Mouse (Mus musculus) MEL (cell line): ENCODE data around the gene Sytl3.
"Not testable (repeated sequence)": the region's sequence is repeated elsewhere in the genome, so short reads cannot be mapped to it uniquely, and the experiment has no call there.

Experiments
- CTCF ChIP-seq, 3 experiments: IDR thresholded peaks in 2 of 3; conservative IDR thresholded peaks in 1 of 3; 2 replicates each; pipeline ENCODE4 v1.5.1; 2011 to 2012; ENCODE audit warnings: low read length in 3 of 3, low read depth in 2 of 3, mild to moderate bottlenecking in 2 of 3, improper control_type of control experiment in 1 of 3, inconsistent platforms in 1 of 3, mixed read lengths in 1 of 3, moderate library complexity in 1 of 3; ENCODE audit not compliant: control insufficient read depth in 1 of 3, insufficient read depth in 1 of 3, poor library complexity in 1 of 3, severe bottlenecking in 1 of 3
- EP300 ChIP-seq, 2 experiments: IDR thresholded peaks; 2 replicates each; pipeline ENCODE4 v1.6.1; 2011; ENCODE audit warnings: improper control_type of control experiment in 2 of 2, low read length in 2 of 2, low read depth in 1 of 2, mild to moderate bottlenecking in 1 of 2
- GATA1 ChIP-seq: IDR thresholded peaks from 2 replicates; pipeline ENCODE4 v1.6.1; 2011; ENCODE audit warnings: low read depth, low read length, improper control_type of control experiment
- KAT2A ChIP-seq: conservative IDR thresholded peaks from 2 replicates; pipeline ENCODE4 v1.6.1; 2012; ENCODE audit warnings: low read depth, low read length, improper control_type of control experiment, inconsistent platforms
- MAZ ChIP-seq: IDR thresholded peaks from 2 replicates; pipeline ENCODE4 v1.6.1; 2012; ENCODE audit warnings: low read depth, mild to moderate bottlenecking, inconsistent platforms, low read length, improper control_type of control experiment
- MYC ChIP-seq: IDR thresholded peaks from 2 replicates; pipeline ENCODE4 v1.6.1; 2011; ENCODE audit warnings: low read depth, mild to moderate bottlenecking, low read length, improper control_type of control experiment, moderate library complexity
- POLR2A ChIP-seq, 2 experiments: IDR thresholded peaks; 2 replicates each; pipeline ENCODE4 v1.6.1; 2011 to 2012; ENCODE audit warnings: low read length in 2 of 2, mild to moderate bottlenecking in 2 of 2, control low read depth in 1 of 2, improper control_type of control experiment in 1 of 2, low read depth in 1 of 2, moderate library complexity in 1 of 2; ENCODE audit not compliant: control insufficient read depth in 1 of 2, insufficient read depth in 1 of 2, poor library complexity in 1 of 2
- POLR2AphosphoS2 ChIP-seq: IDR thresholded peaks from 2 replicates; pipeline ENCODE4 v1.6.1; 2011; ENCODE audit warnings: low read length, improper control_type of control experiment
- ZC3H11A ChIP-seq: IDR thresholded peaks from 2 replicates; pipeline ENCODE4 v1.6.1; 2012; ENCODE audit warnings: low read depth, mild to moderate bottlenecking, inconsistent platforms, low read length, improper control_type of control experiment

DNA sequence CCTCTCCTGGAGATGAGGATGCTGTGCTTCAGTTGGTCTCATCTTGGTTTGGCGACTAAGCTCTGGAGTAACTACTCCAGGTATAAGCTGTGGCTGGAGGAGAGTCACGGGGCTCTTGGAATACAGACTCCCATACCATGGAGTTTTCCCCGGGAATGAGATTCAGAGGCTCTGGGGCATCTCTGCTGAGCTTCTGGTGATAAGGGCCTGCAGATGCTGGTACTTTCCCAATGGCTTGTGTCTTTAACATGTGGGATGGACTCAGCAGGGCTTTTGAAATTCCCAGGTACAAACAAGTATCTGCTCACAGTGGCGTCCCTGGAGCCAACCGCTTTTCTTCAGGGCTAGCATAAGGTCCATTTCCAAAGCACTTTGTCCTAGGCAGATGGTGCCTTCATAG, 48.5 kb downstream of the Sytl3 start:
- not testable (repeated sequence) for TF ChIP-seq CTCF (IDR thresholded peaks at IDR 0.05 in 2 of 3, conservative IDR thresholded peaks at IDR 0.05 in 1 of 3; ENCODE audit: control insufficient read depth in 1 of 3, insufficient read depth in 1 of 3, low read depth in 2 of 3, low read length in 3 of 3, poor library complexity in 1 of 3, severe bottlenecking in 1 of 3); POLR2AphosphoS2; GATA1; POLR2A (IDR thresholded peaks at IDR 0.05; ENCODE audit: control insufficient read depth in 1 of 2, insufficient read depth in 1 of 2, low read depth in 1 of 2, low read length in 2 of 2, poor library complexity in 1 of 2); EP300 (IDR thresholded peaks at IDR 0.05; ENCODE audit: low read depth in 1 of 2, low read length in 2 of 2); ZC3H11A; MYC; KAT2A; MAZ
